In the genomic region with DNA sequence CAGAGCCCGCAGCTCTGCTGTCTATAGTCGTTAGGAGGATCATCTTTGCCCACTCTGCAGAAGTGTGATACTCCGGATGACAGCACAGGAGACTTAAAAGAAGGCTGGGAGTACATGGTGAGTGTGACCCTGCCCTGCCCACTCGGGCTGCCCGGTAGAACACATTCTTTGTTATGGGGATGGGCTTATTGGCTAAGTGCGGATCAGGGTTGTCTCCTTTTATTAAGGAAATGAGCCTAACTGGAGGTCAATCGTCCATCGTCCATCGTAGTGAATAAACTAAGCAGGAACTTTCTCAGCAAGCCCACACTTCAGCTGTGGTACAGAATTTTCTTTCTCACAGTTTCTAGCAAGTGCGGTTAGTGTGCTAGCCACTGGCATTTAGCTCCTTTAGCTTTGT, we compare ENCODE assay signal across 20 mouse cellular contexts. TPM values are rescaled to one million over a fixed set of nuclear protein-coding genes. Genes with fewer than 3 reads are reported as not detected.
"Had no signal": no experiment of that assay in that cellular context is flagged by ENCODE, and none has a peak within 500 bp of the region (broad histone marks: within the 10 kb centered on the region; RNA-seq: fewer than 3 reads in every experiment).

No protein-coding gene starts in this region.

- H3K36me3 ChIP-seq: liver, embryonic 13.5 days; midbrain, embryonic 10.5 days; midbrain, embryonic 15.5 days; neural tube, embryonic 13.5 days; stomach, embryonic 15.5 days had no signal

- ATAC-seq: midbrain, embryonic 15.5 days had no signal

- H3K4me2 ChIP-seq: liver, embryonic 13.5 days; midbrain, embryonic 15.5 days; neural tube, embryonic 13.5 days; stomach, embryonic 15.5 days had no signal

- H3K4me3 ChIP-seq: layer of hippocampus, adult 2 months; left cerebral cortex, adult 2 months; liver, embryonic 13.5 days; megakaryocyte, embryonic 14.5 days; midbrain, embryonic 10.5 days; midbrain, embryonic 15.5 days; neural tube, embryonic 13.5 days; stomach, embryonic 15.5 days had no signal

- H3K27me3 ChIP-seq: liver, embryonic 13.5 days; midbrain, embryonic 15.5 days; stomach, embryonic 15.5 days had no signal

- H3K27ac ChIP-seq: kidney, postnatal 0 days; layer of hippocampus, adult 2 months; left cerebral cortex, adult 2 months; liver, embryonic 13.5 days; midbrain, embryonic 10.5 days; midbrain, embryonic 15.5 days; neural tube, embryonic 13.5 days; stomach, embryonic 15.5 days had no signal

- H3K9me3 ChIP-seq: liver, embryonic 13.5 days; megakaryocyte, embryonic 14.5 days; midbrain, embryonic 10.5 days; midbrain, embryonic 15.5 days; neural tube, embryonic 13.5 days; stomach, embryonic 15.5 days had no signal

- DNase-seq: kidney, adult 9 months; layer of hippocampus, adult 9-11 months; layer of hippocampus, postnatal 36 days; liver, embryonic 13.5 days; lung, adult 2 months; retina, postnatal 1 day; right cerebral cortex, postnatal 25 days; spleen, adult 18-20 months; thymus, postnatal 36 days had no signal

- H3K9ac ChIP-seq: liver, embryonic 13.5 days; midbrain, embryonic 15.5 days; neural tube, embryonic 13.5 days; stomach, embryonic 15.5 days had no signal

RNA-seq across cellular contexts. Expression of a gene that starts 3.9 kb away (rescaled TPM):
- polyA plus RNA-seq: neural tube, embryonic 13.5 days had no signal

RNA-seq across cellular contexts. Expression of a gene that starts 13.1 kb away (rescaled TPM):
- total RNA-seq: layer of hippocampus, adult 2 months; layer of hippocampus, postnatal 36 days; left cerebral cortex, adult 2 months; left cerebral cortex, postnatal 10 days; left cerebral cortex, postnatal 36 days; neutrophil, adult 5-6 weeks had no signal
- polyA plus RNA-seq: midbrain, embryonic 15.5 days; neural tube, embryonic 13.5 days had no signal

RNA-seq across cellular contexts. Expression of a gene that starts 50.0 kb away (rescaled TPM):
- total RNA-seq: neutrophil, adult 5-6 weeks had no signal
